ENCODE assay signal across 9 mouse cellular contexts in the genomic region with DNA sequence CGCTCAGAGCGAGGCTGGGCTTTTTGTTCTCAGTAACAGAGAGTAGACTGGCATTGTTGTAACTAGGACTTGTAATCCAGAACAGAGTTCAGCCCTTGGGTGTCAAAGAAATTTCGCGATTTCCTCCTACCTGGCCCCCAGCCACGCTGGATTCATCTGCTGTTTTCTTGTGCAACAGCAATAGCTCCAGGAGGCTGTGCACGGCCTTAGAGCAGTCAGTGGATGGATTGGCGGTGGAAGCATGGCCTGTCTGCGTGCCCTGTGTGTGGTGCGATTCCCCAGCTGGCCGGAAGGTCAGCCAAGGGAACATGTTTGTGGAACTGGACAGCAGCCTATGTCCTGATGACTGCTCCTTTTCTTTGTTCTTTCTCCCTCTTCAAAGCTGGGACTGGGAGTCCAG. TPM values are rescaled to one million over a fixed set of nuclear protein-coding genes. Genes with fewer than 3 reads are reported as not detected.
A peak's percentile ranks its signal among the peaks of the same experiment; 100 is the strongest.
DNase-seq lines count a peak whose midpoint lies in the region; ATAC-seq and TF ChIP-seq lines count a peak whose summit lies in the region.
"Had no signal": no experiment of that assay in that cellular context is flagged by ENCODE, and none has a peak within 500 bp of the region (broad histone marks: within the 10 kb centered on the region; RNA-seq: fewer than 3 reads in every experiment).

No protein-coding gene starts in this region.

- H3K27ac ChIP-seq in limb, embryonic 10.5 days: peak overlapping the region; percentile 4; the same call in 1 of the 2 replicates
- H3K27ac ChIP-seq in midbrain, embryonic 16.5 days (ENCODE audit: low read length): no peak overlapping the region
- no peak overlapping the region for H3K27ac ChIP-seq in intestine, postnatal 0 days (ENCODE audit: low read depth, low read length)

- H3K4me3 ChIP-seq in limb, embryonic 10.5 days: no peak overlapping the region
- H3K4me3 ChIP-seq in midbrain, embryonic 16.5 days (ENCODE audit: low read depth, low read length): no peak overlapping the region
- H3K4me3 ChIP-seq in intestine, postnatal 0 days (ENCODE audit: low read depth, low read length): no peak overlapping the region

- no peak for TF ChIP-seq CTCF in intestine, postnatal 0 days (IDR thresholded peaks at IDR 0.05; ENCODE audit: low read depth)

- peaks cover 29% of the 10 kb centered on the region for H3K4me1 ChIP-seq in limb, embryonic 10.5 days
- no peaks in the 10 kb centered on the region for H3K4me1 ChIP-seq in midbrain, embryonic 16.5 days (ENCODE audit: control insufficient read depth, insufficient read depth, low read length)
- H3K4me1 ChIP-seq in intestine, postnatal 0 days (replicated peaks; ENCODE audit: control insufficient read depth, insufficient read depth, low read length): peaks cover 7% of the 10 kb centered on the region; the same call in 1 of the 2 replicates

- WGBS in limb, embryonic 10.5 days: 87% methylated on average over 10 of the region's 10 CpGs
- 71% methylated on average over 10 of the region's 10 CpGs for WGBS in midbrain, embryonic 16.5 days
- WGBS in intestine, postnatal 0 days: 71% methylated on average over 10 of the region's 10 CpGs

- H3K9ac ChIP-seq in midbrain, embryonic 16.5 days (ENCODE audit: low read depth, low read length): no peak overlapping the region
- no peak overlapping the region for H3K9ac ChIP-seq in intestine, postnatal 0 days (ENCODE audit: low read depth, low read length)

- ATAC-seq in midbrain, embryonic 16.5 days: no peak
- no peak for ATAC-seq in intestine, postnatal 0 days
- ATAC-seq: Patski had no signal

- no peak overlapping the region for H3K4me2 ChIP-seq in midbrain, embryonic 16.5 days (ENCODE audit: low read length)
- no peak overlapping the region for H3K4me2 ChIP-seq in intestine, postnatal 0 days (replicated peaks; ENCODE audit: low read depth)

- H3K9me3 ChIP-seq in limb, embryonic 10.5 days (replicated peaks): no peaks in the 10 kb centered on the region
- no peaks in the 10 kb centered on the region for H3K9me3 ChIP-seq in midbrain, embryonic 16.5 days (replicated peaks; ENCODE audit: control insufficient read depth, low read length, poor library complexity, severe bottlenecking)
- no peaks in the 10 kb centered on the region for H3K9me3 ChIP-seq in intestine, postnatal 0 days (ENCODE audit: control insufficient read depth)

- DNase-seq in layer of hippocampus, postnatal 10 days (ENCODE audit: low spot score in 2 of 2): peak; percentile 28 to 29
- no peak for DNase-seq in layer of hippocampus, adult 18-20 months (ENCODE audit: low spot score in 2 of 2)
- peak; percentile 41 for DNase-seq in cerebellum, postnatal 36 days
- no peak for DNase-seq in limb, embryonic 10.5 days (ENCODE audit: low spot score)
- DNase-seq in urinary bladder, postnatal 10 days (ENCODE audit: low spot score): peak; percentile 24
- DNase-seq in layer of hippocampus, postnatal 25 days (ENCODE audit: extremely low spot score in 1 of 2, low spot score in 1 of 2): no peak

- peaks cover 25% of the 10 kb centered on the region; the same call in 1 of the 2 replicates for H3K27me3 ChIP-seq in limb, embryonic 10.5 days (ENCODE audit: low read depth, poor library complexity, severe bottlenecking)
- no peaks in the 10 kb centered on the region for H3K27me3 ChIP-seq in midbrain, embryonic 16.5 days (ENCODE audit: control insufficient read depth, insufficient read depth, low read depth, low read length)
- H3K27me3 ChIP-seq in intestine, postnatal 0 days (replicated peaks; ENCODE audit: control insufficient read depth, insufficient read depth, low read length): no peaks in the 10 kb centered on the region
- H3K27me3 ChIP-seq: Patski had no signal

- no peaks in the 10 kb centered on the region for H3K36me3 ChIP-seq in limb, embryonic 10.5 days
- H3K36me3 ChIP-seq in midbrain, embryonic 16.5 days (ENCODE audit: control insufficient read depth, insufficient read depth, low read length): no peaks in the 10 kb centered on the region
- H3K36me3 ChIP-seq in intestine, postnatal 0 days (ENCODE audit: control insufficient read depth, insufficient read depth): no peaks in the 10 kb centered on the region

RNA-seq across cellular contexts. Expression of a gene that starts 46.4 kb away (rescaled TPM):
- total RNA-seq in layer of hippocampus, postnatal 10 days (2021): 10 to 100 TPM; 57.9 to 63.4 TPM
- 10 to 100 TPM; 55.1 to 56.8 TPM for total RNA-seq in layer of hippocampus, adult 18-20 months (2021)
- 56.9 and 63.2 TPM in 2 replicates for polyA plus RNA-seq in limb, embryonic 10.5 days (2016; fragmentation: Nextera tagmentation; extraction: Ambion mirVana)
- 88.3 and 90.2 TPM in 2 replicates for polyA plus RNA-seq in midbrain, embryonic 16.5 days (2015; fragmentation: Nextera tagmentation; extraction: Ambion mirVana)
- 10 to 100 TPM; 54.5 to 65.4 TPM for total RNA-seq in layer of hippocampus, postnatal 25 days (2021)
- polyA plus RNA-seq in intestine, postnatal 0 days (2015; fragmentation: Nextera tagmentation; extraction: Ambion mirVana): 79.8 and 87.7 TPM in 2 replicates

Comparison
In these comparisons a context has a peak if more than half of its experiments do, and no peak if none do; other contexts are left out.
1. DNase-seq: peak in layer of hippocampus, postnatal 10 days (2 of 2), cerebellum, postnatal 36 days (2 of 2) and urinary bladder, postnatal 10 days (single experiment); none in layer of hippocampus, adult 18-20 months (0 of 2), limb, embryonic 10.5 days (single experiment) and layer of hippocampus, postnatal 25 days (0 of 2).